Mouse (Mus musculus) common myeloid progenitor, adult 5-6 weeks (primary cell): ENCODE measurements around the gene Zfp160. TPM values are rescaled to one million over a fixed set of nuclear protein-coding genes. Genes with fewer than 3 reads are reported as not detected.

Source experiments
- total RNA-seq: library from RNA; stranded (forward); fragments of 200-1000, 187-1606 nt; gene quantifications from 2 replicates; pipeline ENCODE4 v1.2.3, GENCODE M21; 2017

Zfp160 gene
- total RNA-seq, 1 experiment from 2014 or later, result 26.6 TPM

Other genes with a start within 250 kb of the Zfp160 start
- gene Vmn1r228, start 222.7 kb upstream of the Zfp160 start, total RNA-seq, result not detected in 2 replicates
- gene Vmn1r229, start 197.3 kb upstream of the Zfp160 start, total RNA-seq, result not detected in 2 replicates
- gene Vmn1r230, start 168.5 kb upstream of the Zfp160 start, total RNA-seq, result not detected in 2 replicates
- gene Vmn1r231, start 103.8 kb upstream of the Zfp160 start, total RNA-seq, result not detected in 2 replicates
- not detected in 2 replicates for gene Vmn1r232, start 89.2 kb upstream of the Zfp160 start, total RNA-seq
- gene Ppp2r1a, start 63.6 kb upstream of the Zfp160 start, total RNA-seq, result 210 and 229 TPM in 2 replicates
- gene Vmn1r233, start 12.4 kb upstream of the Zfp160 start, total RNA-seq, result not detected in 2 replicates
- gene Vmn1r234, start 217.2 kb downstream of the Zfp160 start, total RNA-seq, result not detected in 2 replicates
- not detected in 2 replicates for gene Vmn1r235, start 247.5 kb downstream of the Zfp160 start, total RNA-seq